Mouse (Mus musculus) hindlimb bud, embryonic 11.5 days (tissue): Measurements from ENCODE around the gene Zscan20.
"Not testable (repeated sequence)": the region's sequence is repeated elsewhere in the genome, so short reads cannot be mapped to it uniquely, and the experiment has no call there.

Experiments
- DNase-seq: peaks from one replicate; pipeline ENCODE4 v3.0.0-alpha.2; 2012; ENCODE audit warnings: low read depth, low spot score; ENCODE audit errors: extremely low spot score

Gene Zscan20

GRCm38 (mm10) chr4:128615761-128616160 lies 5.9 kb upstream of the Zscan20 start:
- DNase-seq, result no peak

GRCm38 (mm10) chr4:128613326-128613725 lies 3.4 kb upstream of the Zscan20 start:
- DNase-seq, result peak; percentile 58

DNA sequence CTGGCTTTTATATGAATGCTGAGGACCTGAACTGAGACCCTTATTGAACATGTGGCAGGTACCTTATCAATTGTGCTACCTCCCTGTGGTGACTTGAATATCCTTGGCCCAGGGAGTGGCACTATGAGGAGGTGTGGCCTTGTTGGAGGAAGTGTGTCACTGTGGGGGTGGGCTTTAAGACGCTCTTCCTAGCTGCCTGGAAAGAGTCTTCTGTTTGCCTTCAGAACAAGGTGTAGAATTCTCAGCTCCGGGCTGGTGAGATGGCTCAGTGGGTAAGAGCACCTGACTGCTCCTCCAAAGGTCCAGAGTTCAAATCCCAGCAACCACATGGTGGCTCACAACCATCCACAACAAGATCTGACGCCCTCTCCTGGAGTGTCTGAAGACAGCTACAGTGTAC lies 1.8 kb upstream of the Zscan20 start:
- DNase-seq, result not testable (repeated sequence)

GRCm38 (mm10) chr4:128610706-128611105 lies 808 bp upstream of the Zscan20 start:
- no peak for DNase-seq

- no peak for DNase-seq
Observed at GRCm38 (mm10) chr4:128609276-128609924, 498 bp downstream of the Zscan20 start.

DNA sequence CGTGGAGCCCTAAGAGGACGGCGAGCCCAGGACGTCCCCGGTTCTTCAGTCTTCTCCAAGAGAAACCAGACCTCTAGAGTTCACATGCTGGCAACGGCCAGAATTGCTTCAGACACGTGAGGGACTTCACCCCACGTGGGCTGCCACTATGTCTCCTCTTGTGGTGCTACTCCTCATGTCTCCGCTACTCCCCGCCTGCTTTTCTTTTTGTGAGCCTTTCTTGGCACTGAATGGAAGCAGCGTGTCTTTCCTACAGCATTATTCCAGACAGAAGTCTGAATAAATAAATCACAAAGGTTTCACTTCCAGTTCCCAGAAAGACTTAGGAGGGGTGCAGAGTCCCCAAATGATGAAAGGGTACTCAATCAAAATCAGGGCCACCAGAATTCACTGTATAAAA lies 2.2 kb downstream of the Zscan20 start:
- no peak for DNase-seq

GRCm38 (mm10) chr4:128606586-128606985 lies 3.3 kb downstream of the Zscan20 start:
- DNase-seq, result no peak

DNA sequence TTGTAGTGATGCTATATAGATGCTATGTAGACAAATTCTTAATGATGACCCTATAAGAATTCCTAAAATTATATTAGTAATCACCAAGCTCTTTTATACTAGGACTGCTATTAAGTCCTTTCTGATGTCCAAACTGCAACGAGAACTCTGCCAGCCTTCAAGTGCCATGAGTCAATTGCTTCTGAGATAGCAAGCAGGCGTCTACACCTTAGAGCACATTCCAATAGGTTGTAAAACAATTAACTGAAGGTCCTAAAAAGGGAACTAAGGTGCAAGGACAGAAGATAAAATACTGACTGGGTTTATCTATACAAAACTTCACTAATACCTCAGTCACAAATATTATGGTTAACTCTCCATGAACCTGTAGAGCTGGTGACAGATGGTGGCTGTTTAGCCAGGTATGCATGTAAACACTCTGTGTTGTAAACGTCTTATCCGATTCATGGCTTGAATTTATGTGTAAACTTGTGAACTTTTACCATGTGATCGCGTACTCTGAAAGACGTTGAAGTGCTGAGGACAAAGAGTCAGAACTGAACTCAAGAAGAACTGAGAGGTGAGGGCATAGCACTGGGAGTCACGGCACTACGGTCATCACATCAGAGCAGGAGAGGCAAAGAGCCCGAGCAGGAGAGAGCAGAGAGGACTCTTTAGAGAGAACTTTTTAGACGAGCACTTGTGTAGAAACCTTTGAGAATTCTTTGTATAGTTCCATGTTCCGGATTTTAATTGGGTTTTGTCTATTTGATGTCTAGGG lies 11.9 kb downstream of the Zscan20 start:
- DNase-seq, result no peak

GRCm38 (mm10) chr4:128594062-128594461 lies 15.8 kb downstream of the Zscan20 start:
- no peak for DNase-seq

GRCm38 (mm10) chr4:128593286-128593685 lies 16.6 kb downstream of the Zscan20 start:
- no peak for DNase-seq

GRCm38 (mm10) chr4:128579182-128579581 lies 30.7 kb downstream of the Zscan20 start:
- no peak for DNase-seq

GRCm38 (mm10) chr4:128575811-128576210 lies 34.1 kb downstream of the Zscan20 start:
- DNase-seq, result no peak

- DNase-seq, result no peak
Observed at GRCm38 (mm10) chr4:128560327-128560726, 49.6 kb downstream of the Zscan20 start.

- no peak for DNase-seq
Observed at GRCm38 (mm10) chr4:128554198-128554597, 55.7 kb downstream of the Zscan20 start.

DNA sequence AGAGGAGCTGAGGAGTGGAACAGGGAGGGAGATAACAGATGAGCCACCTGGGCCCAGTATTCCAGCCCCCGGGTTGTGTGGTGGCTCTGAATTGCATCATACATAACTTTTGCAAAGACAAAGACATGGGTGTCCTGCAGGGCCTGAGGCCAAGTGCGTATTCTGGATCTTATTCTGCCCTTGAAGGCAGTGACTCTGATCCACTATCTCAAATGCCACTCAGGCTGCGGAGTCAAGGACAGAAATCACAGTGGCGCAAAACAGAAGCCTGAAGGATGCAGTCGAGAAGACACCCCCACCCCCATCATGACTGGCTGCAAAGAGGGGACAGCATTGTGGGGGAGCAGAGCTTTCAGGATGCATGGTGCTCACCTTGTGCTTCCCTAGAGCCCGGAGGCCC lies 59.1 kb downstream of the Zscan20 start:
- no peak for DNase-seq

DNA sequence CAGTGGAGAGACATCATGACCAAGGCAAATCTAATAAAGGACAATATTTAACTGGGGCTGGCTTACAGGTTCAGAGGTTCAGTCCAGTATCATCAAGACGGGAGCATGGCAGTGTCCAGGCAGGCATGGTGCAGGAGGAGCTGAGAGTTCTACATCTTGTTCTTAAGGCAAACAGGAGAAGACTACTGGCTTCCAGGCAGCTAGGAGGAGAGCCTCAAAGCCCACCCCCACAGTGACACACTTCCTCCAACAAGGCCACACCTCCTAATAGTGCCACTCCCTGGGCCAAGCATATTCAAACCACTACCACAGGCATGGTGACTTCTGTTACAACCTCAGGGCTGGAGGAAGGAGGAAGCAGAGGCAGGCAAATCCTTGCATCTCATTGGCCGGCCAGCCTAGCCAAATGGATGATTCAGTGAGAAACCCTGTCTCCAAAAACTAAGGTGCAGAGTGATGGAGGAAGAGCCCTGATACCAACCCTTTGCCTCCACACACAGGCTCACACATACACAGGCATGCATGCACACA lies 65.9 kb downstream of the Zscan20 start:
- not testable (repeated sequence) for DNase-seq

GRCm38 (mm10) chr4:128543378-128543777 lies 66.5 kb downstream of the Zscan20 start:
- no peak for DNase-seq
